Mouse (Mus musculus) kidney, postnatal 0 days (tissue): ENCODE data around the gene Cpne6. TPM values are rescaled to one million over a fixed set of nuclear protein-coding genes. Genes with fewer than 3 reads are reported as not detected.

Experiments
- ATAC-seq: fragments of 200-750 bp; cut with Nextera tagmentation; replicated peaks from 2 replicates; pipeline ENCODE4 v1.8.0; 2017; ENCODE audit warnings: low read depth, moderate number of reproducible peaks, moderate TSS enrichment, moderate library complexity; ENCODE audit not compliant: low FRiP score
- DNase-seq: peaks from one replicate; pipeline ENCODE4 v3.0.0-alpha.2; 2016; ENCODE audit warnings: low spot score
- H3K27ac ChIP-seq: fragments of 300-500 bp; sonication (generic); 2 replicates; pipeline ENCODE4 v1.5.1; 2014; ENCODE audit warnings: mild to moderate bottlenecking
- H3K27me3 ChIP-seq: fragments of 300-500 bp; sonication (generic); 2 replicates; pipeline ENCODE4 v1.6.1; 2014; ENCODE audit warnings: low read length, mixed read lengths; ENCODE audit not compliant: insufficient read depth
- H3K36me3 ChIP-seq: fragments of 300-500 bp; sonication (generic); 2 replicates; pipeline ENCODE4 v1.6.1; 2014; ENCODE audit warnings: low read length, mixed read lengths; ENCODE audit not compliant: insufficient read depth
- H3K4me1 ChIP-seq: fragments of 300-500 bp; sonication (generic); replicated peaks from 2 replicates; pipeline ENCODE4 v1.6.1; 2014; ENCODE audit warnings: antibody characterized with exemption, low read length, mixed read lengths; ENCODE audit not compliant: insufficient read depth
- H3K4me2 ChIP-seq: fragments of 300-500 bp; sonication (generic); 2 replicates; pipeline ENCODE4 v1.6.1; 2014; ENCODE audit warnings: mild to moderate bottlenecking, low read length, moderate library complexity, mixed read lengths
- H3K4me3 ChIP-seq: fragments of 300-500 bp; sonication (generic); replicated peaks from 2 replicates; pipeline ENCODE4 v1.5.1; 2014; ENCODE audit warnings: low read depth, low read length
- H3K9ac ChIP-seq: fragments of 300-500 bp; sonication (generic); 2 replicates; pipeline ENCODE4 v1.6.1; 2014; ENCODE audit warnings: low read depth, low read length
- H3K9me3 ChIP-seq: fragments of 300-500 bp; sonication (generic); replicated peaks from 2 replicates; pipeline ENCODE4 v1.6.1; 2016; ENCODE audit warnings: low read length, inconsistent platforms, mixed read lengths
- CTCF ChIP-seq: IDR thresholded peaks from 2 replicates; pipeline ENCODE4 v1.5.1; 2016; ENCODE audit warnings: antibody characterized with exemption, low read depth, mild to moderate bottlenecking, moderate library complexity
- WGBS: fragments of 180-500 bp; shearing (Covaris S2); extraction: QIAGEN DNeasy Blood & Tissue Kit; methylation state at CpG from one replicate; pipeline ENCODE4 v1.1.7; 2014; 5-methylcytosine and 5-hydroxymethylcytosine counted together
- polyA plus RNA-seq: library from polyadenylated mRNA; unstranded; fragments of >200 nt; fragmentation: Nextera tagmentation; extraction: Ambion mirVana; gene quantifications from 2 replicates; pipeline ENCODE4 v1.2.1, GENCODE M21; 2015

Gene Cpne6
- polyA plus RNA-seq, 1 experiment from 2014 or later = 0.28 TPM

- Histone ChIP-seq H3K9me3 (no peaks in the 10 kb centered on the region), H3K4me2 (peak overlapping the region; percentile 85), H3K4me3 (no peak overlapping the region), H3K4me1 (peaks cover 9% of the 10 kb centered on the region; the same call in 1 of the 2 replicates), H3K27me3 (no peaks in the 10 kb centered on the region), H3K36me3 (peaks cover 29% of the 10 kb centered on the region), H3K27ac (peak overlapping the region; percentile 79), H3K9ac (no peak overlapping the region)
- DNase-seq (no peak), ATAC-seq (no peak)
- no peak for TF ChIP-seq CTCF
- WGBS = 69% methylated on average over 10 of the region's 10 CpGs
Measured at GRCm38 (mm10) chr14:55561860-55562259, 51.6 kb downstream of the Cpne6 start.

- no peak overlapping the region for H3K4me2 ChIP-seq
- no peaks in the 10 kb centered on the region for H3K27me3 ChIP-seq
- ATAC-seq = no peak
- H3K9me3 ChIP-seq = no peaks in the 10 kb centered on the region
- peaks cover 37% of the 10 kb centered on the region for H3K36me3 ChIP-seq
- WGBS = 95% methylated on average over 11 of the region's 11 CpGs
- H3K27ac ChIP-seq = no peak overlapping the region
- no peak overlapping the region for H3K9ac ChIP-seq
- H3K4me3 ChIP-seq = no peak overlapping the region
- no peak for TF ChIP-seq CTCF
- no peak for DNase-seq
- H3K4me1 ChIP-seq = peaks cover 9% of the 10 kb centered on the region; the same call in 1 of the 2 replicates
Measured at GRCm38 (mm10) chr14:55563249-55563648, 53.0 kb downstream of the Cpne6 start.

- peaks cover 51% of the 10 kb centered on the region for H3K36me3 ChIP-seq
- peaks cover 9% of the 10 kb centered on the region; the same call in 1 of the 2 replicates for H3K4me1 ChIP-seq
- TF ChIP-seq CTCF = peak; percentile 44; the same call in 1 of the 2 replicates
- ATAC-seq (no peak), DNase-seq (peak; percentile 19)
- no peak overlapping the region for H3K9ac ChIP-seq
- no peak overlapping the region for H3K27ac ChIP-seq
- no peaks in the 10 kb centered on the region for H3K27me3 ChIP-seq
- H3K4me3 ChIP-seq = no peak overlapping the region
- H3K9me3 ChIP-seq = no peaks in the 10 kb centered on the region
- no peak overlapping the region for H3K4me2 ChIP-seq
- 88% methylated on average over 3 of the region's 3 CpGs for WGBS
Measured at GRCm38 (mm10) chr14:55565748-55566147, 55.5 kb downstream of the Cpne6 start.

Other genes starting within 250 kb of the Cpne6 start
- gene Dhrs4, start 31.7 kb upstream of the Cpne6 start, polyA plus RNA-seq = 130 and 144 TPM in 2 replicates
- gene Carmil3, start 19.8 kb upstream of the Cpne6 start, polyA plus RNA-seq = 0.96 and 0.98 TPM in 2 replicates
- gene Nrl, start 14.5 kb downstream of the Cpne6 start, polyA plus RNA-seq = not detected in 2 replicates
- 38.2 and 42.2 TPM in 2 replicates for gene Pck2, start 29.8 kb downstream of the Cpne6 start, polyA plus RNA-seq
- 109 and 116 TPM in 2 replicates for gene Dcaf11, start 49.6 kb downstream of the Cpne6 start, polyA plus RNA-seq
- gene A730061H03Rik, start 50.0 kb downstream of the Cpne6 start, polyA plus RNA-seq = 1.7 and 2.2 TPM in 2 replicates
- 13.0 and 13.3 TPM in 2 replicates for gene Fitm1, start 65.2 kb downstream of the Cpne6 start, polyA plus RNA-seq
- 179 and 181 TPM in 2 replicates for gene Psme1, start 67.7 kb downstream of the Cpne6 start, polyA plus RNA-seq
- 14.3 and 16.6 TPM in 2 replicates for gene Emc9, start 74.9 kb downstream of the Cpne6 start, polyA plus RNA-seq
- 281 and 286 TPM in 2 replicates for gene Psme2, start 80.7 kb downstream of the Cpne6 start, polyA plus RNA-seq
- gene Rnf31, start 81.3 kb downstream of the Cpne6 start, polyA plus RNA-seq = 17.9 TPM in 2 replicates
- gene Irf9, start 93.1 kb downstream of the Cpne6 start, polyA plus RNA-seq = 24.2 and 27.4 TPM in 2 replicates
- 12.7 and 14.9 TPM in 2 replicates for gene Rec8, start 107.6 kb downstream of the Cpne6 start, polyA plus RNA-seq
- gene Ipo4, start 125.5 kb downstream of the Cpne6 start, polyA plus RNA-seq = 58.5 and 68.7 TPM in 2 replicates
- 1.8 and 3.0 TPM in 2 replicates for gene Gm49378, start 127.5 kb downstream of the Cpne6 start, polyA plus RNA-seq
- 108 and 118 TPM in 2 replicates for gene Tm9sf1, start 133.4 kb downstream of the Cpne6 start, polyA plus RNA-seq
- gene Tssk4, start 139.7 kb downstream of the Cpne6 start, polyA plus RNA-seq = 0.47 and 1.1 TPM in 2 replicates
- gene Mdp1, start 150.1 kb downstream of the Cpne6 start, polyA plus RNA-seq = 48.8 and 56.0 TPM in 2 replicates
- 48.2 and 49.7 TPM in 2 replicates for gene Gmpr2, start 161.5 kb downstream of the Cpne6 start, polyA plus RNA-seq
- gene Nedd8, start 161.7 kb downstream of the Cpne6 start, polyA plus RNA-seq = 508 and 548 TPM in 2 replicates
- 24.6 and 29.0 TPM in 2 replicates for gene Tinf2, start 171.4 kb downstream of the Cpne6 start, polyA plus RNA-seq
- gene Tgm1, start 203.5 kb downstream of the Cpne6 start, polyA plus RNA-seq = 5.9 and 7.6 TPM in 2 replicates
- gene Rabggta, start 211.8 kb downstream of the Cpne6 start, polyA plus RNA-seq = 39.9 and 43.2 TPM in 2 replicates
- 122 and 127 TPM in 2 replicates for gene Dhrs1, start 235.2 kb downstream of the Cpne6 start, polyA plus RNA-seq
- 26.2 and 26.5 TPM in 2 replicates for gene Nop9, start 235.2 kb downstream of the Cpne6 start, polyA plus RNA-seq
- 50.0 and 51.0 TPM in 2 replicates for gene Cideb, start 248.0 kb downstream of the Cpne6 start, polyA plus RNA-seq